Mouse (Mus musculus): ENCODE data around the gene Cog4.

DNA sequence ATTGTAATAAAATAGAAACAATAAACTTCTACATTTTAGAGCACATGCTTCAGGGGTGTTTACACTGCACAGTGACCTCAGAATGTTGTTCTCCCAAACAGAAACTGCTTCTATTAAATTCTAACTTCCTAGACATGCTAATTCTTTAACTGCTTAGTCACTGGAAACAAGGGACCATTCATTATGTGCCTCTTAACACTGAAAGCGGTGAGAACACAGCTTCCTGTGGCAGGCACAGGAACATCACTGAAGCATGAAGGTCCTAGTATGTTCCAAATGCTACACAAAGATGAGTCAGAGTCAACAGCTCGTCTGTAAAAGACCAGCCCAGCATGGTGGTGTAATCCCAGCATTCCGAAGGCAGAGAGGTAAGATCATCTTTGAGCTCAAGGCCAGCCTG is 31.1 kb upstream of the Cog4 start:
- no peak for TF ChIP-seq POLR2A (IDR thresholded peaks at IDR 0.05; ENCODE audit: insufficient read depth, low read depth, low read length)
- no peak for TF ChIP-seq CTCF (IDR thresholded peaks at IDR 0.05; ENCODE audit: insufficient read depth, low read depth, low read length)
